Mouse (Mus musculus) stomach, adult 2 months (tissue): ENCODE measurements around the gene Icos. TPM values are rescaled to one million over a fixed set of nuclear protein-coding genes. Genes with fewer than 3 reads are reported as not detected.

Experiments used
- polyA plus RNA-seq: library from polyadenylated mRNA; depleted of rRNA; stranded (reverse); fragments of >200 nt; gene quantifications from 2 replicates; pipeline ENCODE4 v1.2.3, GENCODE M21; 2012; rRNA removed

Gene Icos
- polyA plus RNA-seq, result 0.03 and 0.05 TPM in 2 replicates

GRCm38 (mm10) chr1:60977641-60978040 lies at the start of gene Icos:
Icos (plus strand) TSS chr1:60977927.

Other genes starting within 250 kb of the Icos start
- 0.16 TPM in 1 of 2 replicates, not detected in the other for gene Ctla4, start 90.9 kb upstream of the Icos start, polyA plus RNA-seq